Comparison of ENCODE assay signal across 9 mouse cellular contexts in genomic region chr12:110537751-110538150, GRCm38 (mm10).
DNase-seq lines count a peak whose midpoint lies in the region; ATAC-seq and TF ChIP-seq lines count a peak whose summit lies in the region.
"Had no signal": no experiment of that assay in that cellular context is flagged by ENCODE, and none has a peak within 500 bp of the region (broad histone marks: within the 10 kb centered on the region; RNA-seq: fewer than 3 reads in every experiment).

No protein-coding gene starts in this region.

- no peak for DNase-seq in forebrain, embryonic 10.5 days (ENCODE audit: extremely low spot score, low spot score)
- peak; percentile 23 for DNase-seq in lung, postnatal 36 days
- no peak for DNase-seq in lung, postnatal 10 days
- DNase-seq in gastrocnemius, postnatal 14 days: peak; percentile 53
- peak; percentile 43 for DNase-seq in limb, embryonic 14.5 days (ENCODE audit: low spot score)
- no peak for DNase-seq in left cerebral cortex, adult 18-20 months (ENCODE audit: low spot score in 2 of 2)
- no peak for DNase-seq in urinary bladder, postnatal 4 days (ENCODE audit: low spot score in 2 of 2)

- H3K27me3 ChIP-seq in forebrain, embryonic 15.5 days: no peaks in the 10 kb centered on the region
- no peaks in the 10 kb centered on the region for H3K27me3 ChIP-seq in forebrain, embryonic 10.5 days (ENCODE audit: poor library complexity, severe bottlenecking)
- no peaks in the 10 kb centered on the region for H3K27me3 ChIP-seq in limb, embryonic 14.5 days (ENCODE audit: control insufficient read depth, insufficient read depth, low read length)
- H3K27me3 ChIP-seq: stomach, embryonic 15.5 days had no signal

- WGBS in forebrain, embryonic 15.5 days: 76% methylated on average over 8 of the region's 8 CpGs
- 97% methylated on average over 8 of the region's 8 CpGs for WGBS in forebrain, embryonic 10.5 days
- WGBS in limb, embryonic 14.5 days: 22% methylated on average over 8 of the region's 8 CpGs

- ATAC-seq in forebrain, embryonic 15.5 days (replicated peaks): no peak
- ATAC-seq in limb, embryonic 14.5 days (ENCODE audit: low FRiP score, low read depth): peak; percentile 64; the same call in 1 of the 2 replicates

- TF ChIP-seq POLR2A in limb, embryonic 14.5 days (IDR thresholded peaks at IDR 0.05; ENCODE audit: borderline replicate concordance, extremely low read depth, insufficient read depth, insufficient read length): no peak

- H3K9ac ChIP-seq in forebrain, embryonic 15.5 days (replicated peaks): no peak overlapping the region
- no peak overlapping the region for H3K9ac ChIP-seq in limb, embryonic 14.5 days (ENCODE audit: low read depth, low read length, severe bottlenecking)
- H3K9ac ChIP-seq: stomach, embryonic 15.5 days had no signal

- no peaks in the 10 kb centered on the region for H3K9me3 ChIP-seq in forebrain, embryonic 15.5 days
- no peaks in the 10 kb centered on the region for H3K9me3 ChIP-seq in forebrain, embryonic 10.5 days
- H3K9me3 ChIP-seq in limb, embryonic 14.5 days (ENCODE audit: control insufficient read depth, low read length): no peaks in the 10 kb centered on the region
- H3K9me3 ChIP-seq: stomach, embryonic 15.5 days had no signal

- H3K4me1 ChIP-seq in forebrain, embryonic 15.5 days: peaks cover 5% of the 10 kb centered on the region; the same call in 1 of the 2 replicates
- H3K4me1 ChIP-seq in forebrain, embryonic 10.5 days: peaks cover 14% of the 10 kb centered on the region
- H3K4me1 ChIP-seq in limb, embryonic 14.5 days (ENCODE audit: control insufficient read depth, insufficient read depth, low read length): peaks cover 12% of the 10 kb centered on the region; the same call in 1 of the 2 replicates
- H3K4me1 ChIP-seq: stomach, embryonic 15.5 days had no signal

- no peak overlapping the region for H3K4me3 ChIP-seq in forebrain, embryonic 15.5 days
- no peak overlapping the region for H3K4me3 ChIP-seq in forebrain, embryonic 10.5 days
- H3K4me3 ChIP-seq in limb, embryonic 14.5 days (replicated peaks; ENCODE audit: low read length): no peak overlapping the region
- H3K4me3 ChIP-seq: stomach, embryonic 15.5 days had no signal

- H3K4me2 ChIP-seq in forebrain, embryonic 15.5 days (replicated peaks): no peak overlapping the region
- no peak overlapping the region for H3K4me2 ChIP-seq in limb, embryonic 14.5 days (replicated peaks; ENCODE audit: low read depth, low read length, severe bottlenecking)
- H3K4me2 ChIP-seq: stomach, embryonic 15.5 days had no signal

- intact Hi-C loops in gastrocnemius, postnatal 14 days (cut with DNase I; ENCODE audit: low total_unique reads): no loop called here

- no peaks in the 10 kb centered on the region for H3K36me3 ChIP-seq in forebrain, embryonic 15.5 days
- peaks cover 12% of the 10 kb centered on the region; the same call in 1 of the 2 replicates for H3K36me3 ChIP-seq in forebrain, embryonic 10.5 days (replicated peaks)
- 0 out of 2 replicates have a peak, but pooled peaks cover under 1% of the 10 kb centered on the region for H3K36me3 ChIP-seq in limb, embryonic 14.5 days (ENCODE audit: control insufficient read depth, insufficient read depth, low read length)
- H3K36me3 ChIP-seq: stomach, embryonic 15.5 days had no signal

- peak overlapping the region; percentile 48; the same call in 1 of the 2 replicates for H3K27ac ChIP-seq in forebrain, embryonic 15.5 days (replicated peaks)
- no peak overlapping the region for H3K27ac ChIP-seq in forebrain, embryonic 10.5 days
- 0 out of 2 replicates have a peak overlapping the region, but pooled peaks have one; percentile 16 for H3K27ac ChIP-seq in limb, embryonic 14.5 days (replicated peaks; ENCODE audit: low read depth, low read length)
- H3K27ac ChIP-seq: stomach, embryonic 15.5 days had no signal

Comparison
In these comparisons a context has a peak if more than half of its experiments do, and no peak if none do; other contexts are left out.
1. DNase-seq: peak in lung, postnatal 36 days (single experiment), gastrocnemius, postnatal 14 days (single experiment) and limb, embryonic 14.5 days (single experiment); none in forebrain, embryonic 10.5 days (single experiment), lung, postnatal 10 days (single experiment), left cerebral cortex, adult 18-20 months (0 of 2) and urinary bladder, postnatal 4 days (0 of 2).